Mouse (Mus musculus): ENCODE measurements around the gene Mfsd12.

Mfsd12 gene

GRCm38 (mm10) chr10:81402227-81402765, 45.0 kb downstream of the Mfsd12 start:
- no peak for DNase-seq (ENCODE audit: low spot score in 2 of 2)

- DNase-seq (ENCODE audit: low spot score in 2 of 2): no peak
These were observed 46.2 kb downstream of the Mfsd12 start for GRCm38 (mm10) chr10:81403511-81403910.

GRCm38 (mm10) chr10:81404082-81404481, 46.8 kb downstream of the Mfsd12 start:
- DNase-seq (ENCODE audit: low spot score in 2 of 2): no peak

GRCm38 (mm10) chr10:81404720-81405119, 47.4 kb downstream of the Mfsd12 start:
- no peak for DNase-seq (ENCODE audit: low spot score in 2 of 2)

DNA sequence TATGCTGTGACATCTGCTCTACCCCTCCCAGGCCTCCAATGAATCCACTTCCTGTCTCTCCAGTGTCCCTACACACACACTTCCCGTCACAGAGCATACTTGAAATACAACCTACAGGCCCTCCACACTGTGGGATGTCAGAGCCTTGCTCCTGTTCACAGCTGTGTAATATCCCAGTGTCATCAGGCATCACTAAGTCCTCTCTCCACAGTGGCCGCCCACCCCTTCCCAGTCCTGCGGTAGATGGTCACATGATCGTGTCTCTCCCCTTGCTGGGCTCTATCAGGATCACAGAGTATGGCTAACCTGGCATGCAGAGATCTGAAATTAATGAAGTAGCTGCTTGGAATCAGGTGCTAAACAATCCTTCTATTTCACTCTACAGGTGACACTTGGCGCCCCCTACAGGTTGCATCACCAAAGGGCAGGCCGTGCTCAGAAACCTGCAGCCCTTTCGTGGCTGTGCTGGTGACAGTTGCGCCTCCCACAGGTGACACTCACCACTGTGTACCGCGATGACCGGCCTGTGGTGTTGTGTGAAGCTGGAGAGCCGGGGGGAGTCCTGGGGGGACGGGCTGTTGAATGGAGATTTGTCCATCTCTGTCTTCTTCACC, 48.4 kb downstream of the Mfsd12 start:
- DNase-seq (ENCODE audit: low spot score in 2 of 2): no peak

DNA sequence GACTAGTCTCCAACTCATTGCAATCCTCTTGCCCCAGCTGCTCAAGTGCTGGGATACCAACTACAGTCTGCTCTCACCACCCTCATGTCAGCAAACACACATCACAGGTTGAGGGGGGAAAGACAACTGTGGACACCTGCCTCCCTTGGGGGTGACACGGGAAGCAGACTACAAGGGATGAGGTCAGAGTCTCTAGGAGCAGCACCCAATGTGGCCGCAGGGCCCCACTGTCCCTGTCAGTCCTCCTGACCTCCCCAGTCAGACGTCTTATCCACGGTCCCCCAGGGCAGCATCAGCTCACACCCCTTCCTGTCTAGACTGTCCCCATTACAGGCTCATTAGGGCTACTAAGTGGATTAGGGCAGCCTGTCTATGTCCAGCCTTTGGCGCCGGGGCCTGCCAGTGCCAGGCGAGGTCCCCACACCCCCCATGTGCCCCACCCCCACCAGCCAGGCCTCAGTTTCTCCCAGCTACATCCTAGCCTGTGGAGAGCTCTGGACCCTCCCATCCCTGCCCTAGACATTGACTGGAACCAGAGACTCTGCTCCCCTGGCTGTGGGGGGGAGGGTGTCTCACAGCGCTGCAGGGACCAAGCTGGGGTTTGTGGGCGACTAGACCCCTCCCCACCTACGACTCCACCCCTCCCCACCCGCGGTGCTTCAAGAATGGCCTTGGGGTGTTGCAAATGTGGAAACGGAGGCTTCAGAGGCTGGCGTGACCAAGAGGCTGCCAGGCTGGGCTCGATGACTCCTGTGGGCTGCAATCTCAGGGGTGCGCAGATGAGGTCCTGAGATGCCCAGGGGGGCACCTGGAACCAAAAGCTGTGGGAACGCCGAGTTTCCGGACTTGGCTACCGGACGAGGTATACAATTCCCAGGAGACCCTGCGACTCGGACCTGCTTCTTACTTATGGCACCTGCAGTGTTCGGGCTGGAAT, 49.5 kb downstream of the Mfsd12 start:
- no peak for DNase-seq (ENCODE audit: low spot score in 2 of 2)

- DNase-seq (ENCODE audit: low spot score in 2 of 2): peak; percentile 57 to 68
These were observed 50.5 kb downstream of the Mfsd12 start for GRCm38 (mm10) chr10:81407539-81408423.

GRCm38 (mm10) chr10:81408424-81408729, 51.1 kb downstream of the Mfsd12 start:
- DNase-seq (ENCODE audit: low spot score in 2 of 2): no peak

DNA sequence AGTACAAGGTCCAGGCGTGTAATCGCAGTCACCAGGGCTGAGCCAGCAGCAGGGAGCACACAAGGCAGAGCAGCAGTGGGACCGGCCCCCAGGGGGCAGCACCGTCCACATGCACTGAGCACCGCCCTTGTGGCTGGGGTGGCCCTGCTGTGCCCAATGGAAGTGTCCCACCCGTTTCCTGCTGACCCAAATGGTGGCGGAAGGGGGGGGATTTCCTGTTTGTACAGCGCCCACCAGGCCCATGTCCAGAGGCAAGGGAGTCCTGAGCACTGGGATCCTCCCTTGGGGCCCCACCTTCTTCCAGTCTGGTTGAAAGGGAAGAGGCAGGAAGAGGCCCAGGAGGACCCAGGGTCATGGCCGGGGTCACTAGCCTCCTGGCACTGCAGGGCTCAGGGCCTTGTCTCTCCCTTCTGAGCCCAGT, 51.6 kb downstream of the Mfsd12 start:
- DNase-seq (ENCODE audit: low spot score in 2 of 2): no peak

GRCm38 (mm10) chr10:81409330-81409729, 52.0 kb downstream of the Mfsd12 start:
- DNase-seq (ENCODE audit: low spot score in 2 of 2): no peak

- DNase-seq (ENCODE audit: low spot score in 2 of 2): no peak
These were observed 53.1 kb downstream of the Mfsd12 start for GRCm38 (mm10) chr10:81410350-81410749.

DNA sequence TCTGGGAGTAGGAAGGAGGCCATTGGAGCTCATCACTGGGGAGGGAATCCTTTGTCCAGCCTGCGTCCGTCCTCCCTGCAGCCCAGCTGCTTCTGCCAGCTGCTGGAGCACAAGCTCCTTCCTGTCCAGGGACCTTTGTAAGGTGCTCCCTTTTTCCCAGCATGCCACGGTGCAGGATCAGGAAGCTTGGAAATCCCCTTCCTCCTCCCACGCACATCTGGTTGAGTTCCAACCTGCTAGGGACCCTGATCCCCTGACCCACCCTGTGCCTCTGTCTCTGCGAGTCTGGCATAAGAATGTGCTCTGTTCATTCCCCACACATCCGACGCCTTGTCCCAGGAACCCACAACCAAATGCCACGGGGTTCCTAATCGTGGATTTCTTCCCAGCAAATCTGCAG, 53.7 kb downstream of the Mfsd12 start:
- no peak for DNase-seq (ENCODE audit: low spot score in 2 of 2)

DNA sequence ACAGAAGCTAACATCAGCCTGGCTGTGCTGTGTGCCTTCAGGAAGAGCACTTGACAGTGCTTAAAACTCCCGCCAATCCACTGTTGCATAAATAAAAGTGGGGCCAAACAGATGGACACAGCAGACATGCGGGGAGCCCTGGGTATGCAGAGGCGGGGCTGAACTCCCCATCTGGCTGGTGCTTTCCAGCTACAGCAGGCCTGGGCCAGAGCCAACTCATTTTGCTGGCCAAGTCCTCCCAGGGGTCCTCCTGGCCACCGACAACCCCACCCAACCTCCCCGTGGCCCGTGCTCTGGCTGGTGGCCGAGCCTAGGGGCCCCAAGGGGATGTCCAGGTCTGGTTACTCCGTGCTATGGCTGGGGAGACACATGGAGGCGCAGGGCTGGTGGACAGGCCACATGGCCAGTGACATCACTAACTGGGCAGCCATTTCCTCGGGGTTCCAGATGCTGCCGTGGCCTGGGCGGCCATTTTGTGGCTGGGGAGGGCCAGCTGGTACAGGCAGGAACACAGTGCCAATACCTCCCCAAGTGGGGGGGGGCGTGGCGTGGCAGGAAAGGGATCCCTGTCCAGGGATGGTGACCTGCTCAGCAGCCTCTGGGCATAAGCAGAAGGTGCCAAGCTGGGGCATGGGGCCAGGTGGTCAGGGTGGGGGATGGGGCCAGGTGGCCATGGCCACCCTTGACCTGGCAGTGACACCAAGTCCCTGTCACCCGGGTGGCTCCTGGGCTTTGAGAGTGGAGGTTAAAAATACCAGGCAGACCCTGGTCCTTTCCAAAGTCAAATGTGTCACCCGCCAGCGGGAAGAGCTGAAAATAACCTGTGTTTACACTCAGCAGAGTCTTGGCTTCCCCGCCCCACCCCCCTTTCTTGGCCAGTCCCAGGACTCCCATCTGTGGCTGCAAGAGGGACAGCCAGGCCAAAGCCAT, 54.4 kb downstream of the Mfsd12 start:
- peak in 1 of 2 experiments; percentile 74 for DNase-seq (ENCODE audit: low spot score in 2 of 2)

- no peak for DNase-seq (ENCODE audit: low spot score in 2 of 2)
These were observed 55.5 kb downstream of the Mfsd12 start for GRCm38 (mm10) chr10:81412586-81413309.

DNA sequence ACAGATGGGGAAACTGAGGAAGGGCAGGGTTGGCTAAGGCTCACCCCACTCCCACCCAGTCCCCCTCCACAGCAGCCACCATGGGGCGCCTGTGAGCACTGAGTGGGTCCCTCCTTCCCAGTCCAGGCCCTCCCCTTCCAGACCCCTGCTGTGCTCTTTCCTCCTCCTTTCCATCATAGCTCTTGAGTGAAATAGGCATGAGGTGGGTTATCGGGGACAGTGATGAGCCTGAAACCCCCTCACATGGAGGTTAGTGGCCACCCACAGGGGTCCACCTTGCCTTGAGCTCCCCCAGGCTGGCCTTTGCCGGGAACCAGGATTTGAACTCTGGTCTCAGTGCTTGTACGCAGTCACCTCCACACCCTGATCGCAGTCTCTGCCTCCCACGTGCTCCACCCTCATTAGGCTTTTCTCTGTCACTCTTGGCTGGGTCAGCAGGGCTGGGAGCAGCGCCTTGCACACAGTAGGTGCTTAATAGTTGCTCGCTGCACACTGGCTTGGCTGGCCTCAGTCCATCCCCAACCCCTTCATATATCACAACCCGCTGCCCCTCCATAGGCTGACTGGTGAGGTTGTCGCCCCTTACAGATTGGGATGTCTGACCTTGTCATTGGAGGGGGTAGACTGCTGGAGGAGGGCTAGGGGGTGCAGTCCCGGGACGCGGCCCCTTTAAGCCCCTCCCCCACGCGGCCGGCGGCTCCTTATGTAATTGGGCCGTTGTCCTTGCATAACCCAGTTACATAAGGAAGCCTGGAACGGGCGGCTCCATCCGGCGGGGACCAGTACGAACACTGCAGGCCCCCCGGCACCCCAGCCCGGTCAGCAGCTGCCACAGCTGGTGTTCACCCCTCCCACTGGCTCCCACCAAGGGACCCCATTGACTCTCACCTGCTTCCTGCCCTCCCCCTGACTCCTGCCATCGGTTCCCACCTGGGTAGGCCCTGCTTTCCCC, 56.3 kb downstream of the Mfsd12 start:
- DNase-seq (ENCODE audit: low spot score in 2 of 2): peak; percentile 80 to 81

GRCm38 (mm10) chr10:81414682-81415081, 57.4 kb downstream of the Mfsd12 start:
- no peak for DNase-seq (ENCODE audit: low spot score in 2 of 2)

GRCm38 (mm10) chr10:81415146-81415545, 57.9 kb downstream of the Mfsd12 start:
- no peak for DNase-seq (ENCODE audit: low spot score in 2 of 2)
